ENCODE assay signal across 27 mouse cellular contexts in the genomic region with DNA sequence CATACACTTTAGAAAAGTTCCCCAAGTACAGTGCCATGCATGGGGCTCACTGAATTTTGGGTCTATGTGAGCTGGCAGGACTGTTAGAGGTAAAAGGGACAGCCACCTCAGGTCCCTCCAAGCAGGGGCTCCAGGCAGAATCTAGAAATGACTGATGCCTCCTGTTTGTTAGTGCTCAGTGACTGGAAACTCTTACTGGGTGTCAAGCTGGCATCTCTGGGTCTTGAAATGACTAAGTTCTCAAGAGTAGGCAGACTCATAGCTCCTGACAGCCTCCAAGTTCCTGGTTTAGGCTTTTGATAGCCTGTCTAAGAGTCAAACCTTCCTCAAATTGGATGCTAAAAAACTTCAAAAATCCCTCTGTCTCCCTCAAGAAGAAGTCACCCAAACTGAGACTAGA.
DNase-seq lines count a peak whose midpoint lies in the region; ATAC-seq lines count a peak whose summit lies in the region.
"Had no signal": no experiment of that assay in that cellular context is flagged by ENCODE, and none has a peak within 500 bp of the region (broad histone marks: within the 10 kb centered on the region; RNA-seq: fewer than 3 reads in every experiment).

No protein-coding gene starts in this region.

- no peak overlapping the region for H3K9ac ChIP-seq in forebrain, embryonic 11.5 days (ENCODE audit: low read length)
- no peak overlapping the region for H3K9ac ChIP-seq in forebrain, embryonic 15.5 days (replicated peaks)
- H3K9ac ChIP-seq: embryonic facial prominence, embryonic 12.5 days; embryonic facial prominence, embryonic 15.5 days; forebrain, embryonic 12.5 days; heart, embryonic 12.5 days; heart, embryonic 15.5 days; hindbrain, embryonic 13.5 days had no signal

- ATAC-seq in forebrain, embryonic 11.5 days (replicated peaks; ENCODE audit: low FRiP score) = no peak
- ATAC-seq in forebrain, embryonic 15.5 days (replicated peaks) = no peak
- ATAC-seq in CD4-positive, CD25-positive, alpha-beta regulatory T cell, adult 4 months = peak; percentile 72
- no peak for ATAC-seq in megakaryocyte-erythroid progenitor cell, adult 5-6 weeks (replicated peaks; ENCODE audit: low FRiP score, low TSS enrichment, poor library complexity, severe bottlenecking)
- ATAC-seq: hindbrain, embryonic 16.5 days; intestine, postnatal 0 days; Patski had no signal

- no peak overlapping the region for H3K4me3 ChIP-seq in forebrain, embryonic 11.5 days (ENCODE audit: low read depth, low read length)
- H3K4me3 ChIP-seq in forebrain, embryonic 15.5 days = no peak overlapping the region
- H3K4me3 ChIP-seq: embryonic facial prominence, embryonic 12.5 days; embryonic facial prominence, embryonic 15.5 days; forebrain, embryonic 12.5 days; heart, embryonic 12.5 days; heart, embryonic 15.5 days; hindbrain, embryonic 10.5 days; hindbrain, embryonic 13.5 days had no signal

- no peak overlapping the region for H3K27ac ChIP-seq in forebrain, embryonic 11.5 days (ENCODE audit: low read depth, low read length)
- no peak overlapping the region for H3K27ac ChIP-seq in forebrain, embryonic 15.5 days (replicated peaks)
- H3K27ac ChIP-seq: embryonic facial prominence, embryonic 12.5 days; embryonic facial prominence, embryonic 15.5 days; forebrain, embryonic 12.5 days; heart, embryonic 15.5 days; hindbrain, embryonic 10.5 days; hindbrain, embryonic 13.5 days had no signal

- H3K4me1 ChIP-seq in forebrain, embryonic 11.5 days (replicated peaks; ENCODE audit: control insufficient read depth, insufficient read depth, low read length) = no peaks in the 10 kb centered on the region
- peaks cover 11% of the 10 kb centered on the region for H3K4me1 ChIP-seq in forebrain, embryonic 15.5 days
- H3K4me1 ChIP-seq: embryonic facial prominence, embryonic 12.5 days; embryonic facial prominence, embryonic 15.5 days; hindbrain, embryonic 10.5 days had no signal

- DNase-seq in forebrain, embryonic 11.5 days (ENCODE audit: low spot score) = peak; percentile 6
- DNase-seq in induced T-regulatory cell, adult 2 months (ENCODE audit: low read depth) = peak; percentile 81
- no peak for DNase-seq in yolk sac, embryonic 10.5 days (ENCODE audit: low spot score)
- DNase-seq: adrenal gland, adult 2 months; adrenal gland, postnatal 14 days; cerebellum, adult 11 months; cerebellum, adult 2 months; cerebellum, adult 9-11 months; cerebellum, postnatal 25 days; gastrocnemius, postnatal 10 days; gastrocnemius, postnatal 36 days; heart, postnatal 10 days; heart, postnatal 36 days had no signal

- H3K4me2 ChIP-seq in forebrain, embryonic 11.5 days (ENCODE audit: low read depth, low read length, severe bottlenecking) = no peak overlapping the region
- H3K4me2 ChIP-seq in forebrain, embryonic 15.5 days (replicated peaks) = no peak overlapping the region
- H3K4me2 ChIP-seq: embryonic facial prominence, embryonic 12.5 days; embryonic facial prominence, embryonic 15.5 days; forebrain, embryonic 12.5 days; heart, embryonic 12.5 days; heart, embryonic 15.5 days; hindbrain, embryonic 13.5 days had no signal

- no peaks in the 10 kb centered on the region for H3K36me3 ChIP-seq in forebrain, embryonic 11.5 days (ENCODE audit: control insufficient read depth, insufficient read depth, low read length)
- H3K36me3 ChIP-seq in forebrain, embryonic 15.5 days = no peaks in the 10 kb centered on the region
- H3K36me3 ChIP-seq: embryonic facial prominence, embryonic 12.5 days; embryonic facial prominence, embryonic 15.5 days; forebrain, embryonic 12.5 days; G1E; heart, embryonic 12.5 days; heart, embryonic 15.5 days; hindbrain, embryonic 10.5 days; hindbrain, embryonic 13.5 days had no signal

- no peaks in the 10 kb centered on the region for H3K9me3 ChIP-seq in forebrain, embryonic 11.5 days (ENCODE audit: control insufficient read depth, low read length)
- H3K9me3 ChIP-seq in forebrain, embryonic 15.5 days = no peaks in the 10 kb centered on the region
- H3K9me3 ChIP-seq: embryonic facial prominence, embryonic 12.5 days; embryonic facial prominence, embryonic 15.5 days; forebrain, embryonic 12.5 days; G1E; heart, embryonic 12.5 days; heart, embryonic 15.5 days; hindbrain, embryonic 10.5 days; hindbrain, embryonic 13.5 days had no signal

- H3K27me3 ChIP-seq in forebrain, embryonic 11.5 days (ENCODE audit: control insufficient read depth, insufficient read depth, low read length) = no peaks in the 10 kb centered on the region
- no peaks in the 10 kb centered on the region for H3K27me3 ChIP-seq in forebrain, embryonic 15.5 days
- H3K27me3 ChIP-seq: embryonic facial prominence, embryonic 15.5 days; heart, embryonic 12.5 days; heart, embryonic 15.5 days; hindbrain, embryonic 13.5 days had no signal
